Mouse (Mus musculus): Measurements from ENCODE around the gene Lrch4.

DNA sequence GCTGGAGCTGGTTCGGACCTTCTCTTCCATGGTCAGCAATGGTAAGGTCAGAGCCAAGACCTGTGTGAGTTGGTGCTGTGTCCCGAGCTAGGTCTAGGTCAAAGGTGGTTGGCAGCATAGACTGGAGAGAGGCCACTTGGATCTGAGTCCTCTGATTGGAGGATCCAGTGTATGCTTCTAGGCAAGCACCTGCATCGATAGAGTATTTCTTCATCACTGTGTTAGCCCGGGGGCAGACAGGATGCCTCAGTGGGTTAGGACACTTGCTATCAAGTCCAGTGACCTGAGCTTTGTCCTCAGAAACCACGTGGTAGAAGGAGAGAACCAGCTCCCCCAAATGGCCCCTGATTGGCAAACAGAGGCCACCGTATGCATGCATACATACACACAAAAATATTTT is 48.7 kb upstream of the Lrch4 start:
- TF ChIP-seq CTCF (IDR thresholded peaks at IDR 0.05) = no peak
- TF ChIP-seq EP300 (IDR thresholded peaks at IDR 0.05) = no peak
